Mouse (Mus musculus): ENCODE measurements at regions not wholly inside any gene's neighbourhood (a gene's known extent, or its start where the extent isn't known, plus 50 kb on each side); places are given as distances from the start of the nearest gene placed in this dataset.

DNA sequence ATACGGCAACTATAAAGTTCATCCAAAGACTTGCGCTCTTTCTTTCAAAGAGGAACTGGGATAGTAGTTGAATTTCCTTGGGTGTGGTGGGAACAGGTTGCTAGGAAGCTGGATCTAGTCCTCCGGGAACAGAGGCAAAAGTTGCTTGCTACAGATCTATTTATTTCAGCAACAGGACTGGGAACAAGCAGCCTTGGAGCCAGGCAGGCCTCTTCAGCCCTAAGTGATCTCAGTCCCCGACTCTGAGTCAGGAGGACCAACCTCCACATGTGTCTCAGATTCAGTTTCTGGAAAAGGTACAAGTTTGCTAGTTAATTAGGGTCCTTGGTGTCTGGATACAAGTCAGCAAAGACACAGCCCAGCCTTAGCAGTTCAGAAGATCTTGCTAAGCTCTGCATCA is 180.2 kb downstream of the Efcab1 start:
- TF ChIP-seq CTCF (IDR thresholded peaks at IDR 0.05; ENCODE audit: low read depth, low read length) (no peak), POLR2A (IDR thresholded peaks at IDR 0.05; ENCODE audit: extremely low read depth, insufficient read depth, low read length) (no peak)
